Mouse (Mus musculus) midbrain, embryonic 12.5 days (tissue): Measurements from ENCODE around the gene Myo1b. TPM values are rescaled to one million over a fixed set of nuclear protein-coding genes. Genes with fewer than 3 reads are reported as not detected.

Experiments
- ATAC-seq: fragments of 200-750 bp; cut with Nextera tagmentation; 2 replicates; pipeline ENCODE4 v1.8.0; 2017; ENCODE audit warnings: low read depth, moderate TSS enrichment, moderate library complexity; ENCODE audit not compliant: low FRiP score
- H3K27ac ChIP-seq: fragments of 300-500 bp; sonication (generic); replicated peaks from 2 replicates; pipeline ENCODE4 v1.5.1; 2016; ENCODE audit warnings: mild to moderate bottlenecking
- H3K27me3 ChIP-seq: fragments of 300-500 bp; sonication (generic); 2 replicates; pipeline ENCODE4 v1.6.1; 2016; ENCODE audit warnings: mild to moderate bottlenecking
- H3K36me3 ChIP-seq: fragments of 300-500 bp; sonication (generic); 2 replicates; pipeline ENCODE4 v1.6.1; 2016
- H3K4me1 ChIP-seq: fragments of 300-500 bp; sonication (generic); 2 replicates; pipeline ENCODE4 v1.6.1; 2016
- H3K4me2 ChIP-seq: fragments of 300-500 bp; sonication (generic); replicated peaks from 2 replicates; pipeline ENCODE4 v1.6.1; 2016; ENCODE audit warnings: mild to moderate bottlenecking, moderate library complexity
- H3K4me3 ChIP-seq: fragments of 300-500 bp; sonication (generic); 2 replicates; pipeline ENCODE4 v1.5.1; 2016; ENCODE audit warnings: mild to moderate bottlenecking
- H3K9ac ChIP-seq: fragments of 300-500 bp; sonication (generic); replicated peaks from 2 replicates; pipeline ENCODE4 v1.6.1; 2016; ENCODE audit warnings: mild to moderate bottlenecking, moderate library complexity
- H3K9me3 ChIP-seq: fragments of 300-500 bp; sonication (generic); 2 replicates; pipeline ENCODE4 v1.6.1; 2016; ENCODE audit warnings: mild to moderate bottlenecking
- WGBS: fragments of 180-500 bp; shearing (Covaris S2); methylation state at CpG from one replicate; pipeline ENCODE4 v1.1.7; 2016; 5-methylcytosine and 5-hydroxymethylcytosine counted together
- polyA plus RNA-seq: library from polyadenylated mRNA; unstranded; fragments of >200 nt; fragmentation: Nextera tagmentation; extraction: Ambion mirVana; gene quantifications from 2 replicates; pipeline ENCODE4 v1.2.1, GENCODE M21; 2016

The Myo1b gene
- polyA plus RNA-seq, 1 experiment from 2014 or later: 115 TPM

- Histone ChIP-seq H3K9me3 (no peaks in the 10 kb centered on the region), H3K9ac (no peak overlapping the region), H3K27me3 (no peaks in the 10 kb centered on the region), H3K4me3 (no peak overlapping the region), H3K4me1 (no peaks in the 10 kb centered on the region), H3K36me3 (peaks cover 60% of the 10 kb centered on the region), H3K4me2 (no peak overlapping the region), H3K27ac (no peak overlapping the region)
- WGBS: 88% methylated on average over 6 of the region's 6 CpGs
- ATAC-seq: no peak
These were observed 156.2 kb downstream of the Myo1b start for GRCm38 (mm10) chr1:51759657-51760056.

GRCm38 (mm10) chr1:51758326-51759109 lies 157.4 kb downstream of the Myo1b start:
- no peak overlapping the region for H3K4me2 ChIP-seq
- WGBS: 75% methylated on average over 15 of the region's 15 CpGs
- H3K4me3 ChIP-seq: no peak overlapping the region
- H3K9me3 ChIP-seq: no peaks in the 10 kb centered on the region
- H3K4me1 ChIP-seq: no peaks in the 10 kb centered on the region
- no peak for ATAC-seq
- H3K27me3 ChIP-seq: no peaks in the 10 kb centered on the region
- peaks cover 71% of the 10 kb centered on the region for H3K36me3 ChIP-seq
- H3K9ac ChIP-seq: no peak overlapping the region
- H3K27ac ChIP-seq: no peak overlapping the region

GRCm38 (mm10) chr1:51753621-51754020 lies 162.2 kb downstream of the Myo1b start:
- no peak overlapping the region for H3K4me3 ChIP-seq
- no peak overlapping the region for H3K27ac ChIP-seq
- H3K36me3 ChIP-seq: peaks cover 53% of the 10 kb centered on the region
- WGBS: 97% methylated on average over 6 of the region's 6 CpGs
- H3K9me3 ChIP-seq: no peaks in the 10 kb centered on the region
- no peaks in the 10 kb centered on the region for H3K4me1 ChIP-seq
- no peaks in the 10 kb centered on the region for H3K27me3 ChIP-seq
- ATAC-seq: no peak
- H3K4me2 ChIP-seq: no peak overlapping the region
- H3K9ac ChIP-seq: no peak overlapping the region

- Histone ChIP-seq H3K27me3 (no peaks in the 10 kb centered on the region), H3K4me3 (no peak overlapping the region), H3K4me2 (no peak overlapping the region), H3K4me1 (peaks cover 14% of the 10 kb centered on the region), H3K9me3 (no peaks in the 10 kb centered on the region), H3K9ac (no peak overlapping the region), H3K36me3 (peaks cover 40% of the 10 kb centered on the region), H3K27ac (no peak overlapping the region)
- WGBS: 77% methylated on average over 10 of the region's 10 CpGs
- no peak for ATAC-seq
These were observed 164.9 kb downstream of the Myo1b start for GRCm38 (mm10) chr1:51751006-51751405.

- H3K9ac ChIP-seq: no peak overlapping the region
These were observed 167.6 kb downstream of the Myo1b start for GRCm38 (mm10) chr1:51748306-51748705.

GRCm38 (mm10) chr1:51747494-51747893 lies 168.4 kb downstream of the Myo1b start:
- H3K4me2 ChIP-seq: no peak overlapping the region
- H3K9me3 ChIP-seq: no peaks in the 10 kb centered on the region
- H3K36me3 ChIP-seq: 0 out of 2 replicates have a peak, but pooled peaks cover 18% of the 10 kb centered on the region
- WGBS: 31% methylated on average over 12 of the region's 12 CpGs
- no peaks in the 10 kb centered on the region for H3K27me3 ChIP-seq
- no peak overlapping the region for H3K4me3 ChIP-seq
- H3K27ac ChIP-seq: no peak overlapping the region
- no peak overlapping the region for H3K9ac ChIP-seq
- peaks cover 14% of the 10 kb centered on the region for H3K4me1 ChIP-seq
- no peak for ATAC-seq

More at GRCm38 (mm10) chr1:51748306-51748705, 167.6 kb downstream of the Myo1b start:
- H3K4me3 ChIP-seq: no peak overlapping the region
- peaks cover 14% of the 10 kb centered on the region for H3K4me1 ChIP-seq
- H3K36me3 ChIP-seq: peaks cover 22% of the 10 kb centered on the region; the same call in 1 of the 2 replicates
- H3K4me2 ChIP-seq: no peak overlapping the region
- H3K9me3 ChIP-seq: no peaks in the 10 kb centered on the region
- no peaks in the 10 kb centered on the region for H3K27me3 ChIP-seq
- WGBS: 89% methylated on average over 2 of the region's 2 CpGs
- no peak for ATAC-seq
- no peak overlapping the region for H3K27ac ChIP-seq

GRCm38 (mm10) chr1:51746711-51747240 lies 169.1 kb downstream of the Myo1b start:
- ATAC-seq: no peak
- H3K27me3 ChIP-seq: no peaks in the 10 kb centered on the region
- H3K27ac ChIP-seq: peak overlapping the region; percentile 43
- H3K4me2 ChIP-seq: no peak overlapping the region
- H3K4me3 ChIP-seq: no peak overlapping the region
- H3K9ac ChIP-seq: no peak overlapping the region
- H3K4me1 ChIP-seq: peaks cover 14% of the 10 kb centered on the region
- H3K9me3 ChIP-seq: no peaks in the 10 kb centered on the region
- H3K36me3 ChIP-seq: 0 out of 2 replicates have a peak, but pooled peaks cover 14% of the 10 kb centered on the region
- 76% methylated on average over 15 of the region's 15 CpGs for WGBS

- Histone ChIP-seq H3K27ac (no peak overlapping the region), H3K4me1 (peaks cover 14% of the 10 kb centered on the region), H3K27me3 (no peaks in the 10 kb centered on the region), H3K9me3 (no peaks in the 10 kb centered on the region), H3K36me3 (0 out of 2 replicates have a peak, but pooled peaks cover 7% of the 10 kb centered on the region), H3K4me2 (no peak overlapping the region), H3K9ac (no peak overlapping the region), H3K4me3 (no peak overlapping the region)
- ATAC-seq: no peak
- WGBS: 97% methylated on average over 3 of the region's 3 CpGs
These were observed 172.0 kb downstream of the Myo1b start for GRCm38 (mm10) chr1:51743756-51744425.

GRCm38 (mm10) chr1:51742586-51742985 lies 173.3 kb downstream of the Myo1b start:
- 0 out of 2 replicates have a peak, but pooled peaks cover 7% of the 10 kb centered on the region for H3K36me3 ChIP-seq
- no peak for ATAC-seq
- H3K9me3 ChIP-seq: no peaks in the 10 kb centered on the region
- peaks cover 9% of the 10 kb centered on the region for H3K4me1 ChIP-seq
- no peak overlapping the region for H3K9ac ChIP-seq
- H3K27ac ChIP-seq: no peak overlapping the region
- 92% methylated on average over 1 of the region's 1 CpGs for WGBS
- no peak overlapping the region for H3K4me2 ChIP-seq
- H3K4me3 ChIP-seq: no peak overlapping the region
- H3K27me3 ChIP-seq: no peaks in the 10 kb centered on the region

- Histone ChIP-seq H3K4me2 (no peak overlapping the region), H3K4me1 (no peaks in the 10 kb centered on the region), H3K36me3 (0 out of 2 replicates have a peak, but pooled peaks cover 7% of the 10 kb centered on the region), H3K9me3 (no peaks in the 10 kb centered on the region), H3K27me3 (no peaks in the 10 kb centered on the region), H3K4me3 (no peak overlapping the region), H3K9ac (no peak overlapping the region), H3K27ac (no peak overlapping the region)
- 86% methylated on average over 10 of the region's 10 CpGs for WGBS
- ATAC-seq: no peak
These were observed 175.1 kb downstream of the Myo1b start for GRCm38 (mm10) chr1:51740626-51741231.

- ATAC-seq: no peak
- 80% methylated on average over 5 of the region's 5 CpGs for WGBS
These were observed 176.5 kb downstream of the Myo1b start for GRCm38 (mm10) chr1:51739252-51739852.

More at GRCm38 (mm10) chr1:51739252-51739852, 176.5 kb downstream of the Myo1b start:
- H3K36me3 ChIP-seq: no peaks in the 10 kb centered on the region
- H3K4me3 ChIP-seq: no peak overlapping the region
- no peak overlapping the region for H3K4me2 ChIP-seq
- no peaks in the 10 kb centered on the region for H3K9me3 ChIP-seq
- H3K27ac ChIP-seq: no peak overlapping the region
- no peaks in the 10 kb centered on the region for H3K4me1 ChIP-seq
- no peak overlapping the region for H3K9ac ChIP-seq
- H3K27me3 ChIP-seq: no peaks in the 10 kb centered on the region
